Mouse (Mus musculus) limb, embryonic 14.5 days (tissue): ENCODE measurements around the gene Ddc. TPM values are rescaled to one million over a fixed set of nuclear protein-coding genes. Genes with fewer than 3 reads are reported as not detected.
A peak's percentile ranks its signal among the peaks of the same experiment; 100 is the strongest.

ENCODE experiments used
- ATAC-seq: fragments of 200-750 bp; cut with Nextera tagmentation; 2 replicates; pipeline ENCODE4 v1.8.0; 2017; ENCODE audit warnings: low read depth, moderate number of reproducible peaks, moderate TSS enrichment; ENCODE audit not compliant: low FRiP score
- DNase-seq: peaks from one replicate; pipeline ENCODE4 v3.0.0-alpha.2; 2015; ENCODE audit warnings: low spot score
- H3K27ac ChIP-seq: fragments of 300-500 bp; sonication (generic); replicated peaks from 2 replicates; pipeline ENCODE4 v1.5.1; 2014; ENCODE audit warnings: low read depth, mild to moderate bottlenecking, low read length, moderate library complexity, mixed read lengths
- H3K27me3 ChIP-seq: fragments of 300-500 bp; sonication (generic); 2 replicates; pipeline ENCODE4 v1.6.1; 2014; ENCODE audit warnings: low read length, mixed read lengths; ENCODE audit not compliant: control insufficient read depth, insufficient read depth
- H3K36me3 ChIP-seq: fragments of 300-500 bp; sonication (generic); 2 replicates; pipeline ENCODE4 v1.6.1; 2014; ENCODE audit warnings: mild to moderate bottlenecking, low read length, moderate library complexity, mixed read lengths; ENCODE audit not compliant: control insufficient read depth, insufficient read depth
- H3K4me1 ChIP-seq: fragments of 300-500 bp; sonication (generic); 2 replicates; pipeline ENCODE4 v1.6.1; 2014; ENCODE audit warnings: antibody characterized with exemption, low read length, mixed read lengths; ENCODE audit not compliant: control insufficient read depth, insufficient read depth
- H3K4me2 ChIP-seq: fragments of 300-500 bp; sonication (generic); replicated peaks from 2 replicates; pipeline ENCODE4 v1.6.1; 2014; ENCODE audit warnings: low read depth, mild to moderate bottlenecking, low read length, moderate library complexity; ENCODE audit not compliant: severe bottlenecking
- H3K4me3 ChIP-seq: fragments of 300-500 bp; sonication (generic); replicated peaks from 2 replicates; pipeline ENCODE4 v1.5.1; 2014; ENCODE audit warnings: low read length
- H3K9ac ChIP-seq: fragments of 300-500 bp; sonication (generic); 2 replicates; pipeline ENCODE4 v1.6.1; 2014; ENCODE audit warnings: mild to moderate bottlenecking, low read depth, low read length, moderate library complexity; ENCODE audit not compliant: severe bottlenecking
- H3K9me3 ChIP-seq: fragments of 300-500 bp; sonication (generic); 2 replicates; pipeline ENCODE4 v1.6.1; 2016; ENCODE audit warnings: low read length; ENCODE audit not compliant: control insufficient read depth
- POLR2A ChIP-seq: fragments of 200-500 bp; IDR thresholded peaks from 2 replicates; pipeline ENCODE4 v1.8.0; 2012; ENCODE audit warnings: inconsistent platforms, mild to moderate bottlenecking, moderate library complexity, borderline replicate concordance; ENCODE audit not compliant: insufficient read depth, insufficient read length; ENCODE audit errors: extremely low read depth
- WGBS: fragments of 180-500 bp; shearing (Covaris S2); extraction: QIAGEN DNeasy Blood & Tissue Kit; methylation state at CpG from one replicate; pipeline ENCODE4 v1.1.7; 2014; 5-methylcytosine and 5-hydroxymethylcytosine counted together
- polyA plus RNA-seq, 2 experiments: library from polyadenylated mRNA; depleted of rRNA in 1 of 2; stranded (reverse) in 1 of 2; unstranded in 1 of 2; fragments of >200 nt; fragmentation: Nextera tagmentation in 1 of 2; extraction: Ambion mirVana in 1 of 2; gene quantifications; 2 replicates each; pipeline versions ENCODE4 v1.2.1 to v1.2.3; 2012 to 2014

Ddc gene
- polyA plus RNA-seq, 2 experiments, result 12.6 to 20.7 TPM

- WGBS, result 83% methylated on average over 2 of the region's 2 CpGs
- DNase-seq (no peak), ATAC-seq (no peak)
- H3K4me2 ChIP-seq, result no peak overlapping the region
- peaks cover 3% of the 10 kb centered on the region; the same call in 1 of the 2 replicates for H3K4me1 ChIP-seq
- H3K9me3 ChIP-seq, result no peaks in the 10 kb centered on the region
- no peak overlapping the region for H3K9ac ChIP-seq
- H3K36me3 ChIP-seq, result peaks cover 23% of the 10 kb centered on the region
- H3K27ac ChIP-seq, result no peak overlapping the region
- no peaks in the 10 kb centered on the region for H3K27me3 ChIP-seq
- no peak for TF ChIP-seq POLR2A
- H3K4me3 ChIP-seq, result no peak overlapping the region
Observed at GRCm38 (mm10) chr11:11928586-11928985, 30.6 kb upstream of the Ddc start.

DNA sequence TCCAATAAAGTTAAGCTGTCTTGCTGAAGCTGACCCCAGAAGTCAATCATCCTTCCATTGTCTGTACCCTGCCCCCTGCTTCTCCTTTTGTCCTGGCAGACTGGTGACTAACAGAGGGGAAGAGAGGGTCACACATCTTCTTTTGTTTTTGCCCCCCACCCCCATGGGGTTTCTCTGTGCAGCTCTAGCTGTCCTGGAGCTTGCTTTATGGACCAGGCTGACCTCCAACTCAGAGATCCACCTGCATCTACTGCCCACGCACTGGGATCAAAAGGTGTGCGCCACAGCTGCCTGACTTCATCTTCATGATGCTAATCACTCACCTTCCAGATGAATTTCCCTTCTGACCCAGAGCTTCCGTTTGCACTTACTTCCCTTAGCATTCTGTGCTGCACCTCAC lies 26.0 kb upstream of the Ddc start:
- TF ChIP-seq POLR2A, result no peak
- no peak for ATAC-seq
- Histone ChIP-seq H3K27ac (no peak overlapping the region), H3K4me1 (no peaks in the 10 kb centered on the region), H3K27me3 (no peaks in the 10 kb centered on the region), H3K9me3 (no peaks in the 10 kb centered on the region), H3K36me3 (no peaks in the 10 kb centered on the region), H3K9ac (no peak overlapping the region), H3K4me3 (no peak overlapping the region), H3K4me2 (no peak overlapping the region)
- DNase-seq, result no peak
- 66% methylated on average over 3 of the region's 3 CpGs for WGBS

GRCm38 (mm10) chr11:11923345-11923744 lies 25.4 kb upstream of the Ddc start:
- WGBS, result 85% methylated on average over 3 of the region's 3 CpGs
- no peak overlapping the region for H3K9ac ChIP-seq
- H3K4me3 ChIP-seq, result no peak overlapping the region
- ATAC-seq (no peak), DNase-seq (no peak)
- no peak overlapping the region for H3K4me2 ChIP-seq
- H3K9me3 ChIP-seq, result no peaks in the 10 kb centered on the region
- no peak overlapping the region for H3K27ac ChIP-seq
- no peaks in the 10 kb centered on the region for H3K4me1 ChIP-seq
- H3K36me3 ChIP-seq, result no peaks in the 10 kb centered on the region
- no peaks in the 10 kb centered on the region for H3K27me3 ChIP-seq
- no peak for TF ChIP-seq POLR2A

- TF ChIP-seq POLR2A, result no peak
- H3K9ac ChIP-seq, result no peak overlapping the region
- H3K27ac ChIP-seq, result no peak overlapping the region
- no peaks in the 10 kb centered on the region for H3K27me3 ChIP-seq
- H3K4me1 ChIP-seq, result no peaks in the 10 kb centered on the region
- no peaks in the 10 kb centered on the region for H3K36me3 ChIP-seq
- no peaks in the 10 kb centered on the region for H3K9me3 ChIP-seq
- H3K4me3 ChIP-seq, result no peak overlapping the region
- H3K4me2 ChIP-seq, result no peak overlapping the region
- no peak for DNase-seq
- 84% methylated on average over 2 of the region's 2 CpGs for WGBS
- no peak for ATAC-seq
Observed at GRCm38 (mm10) chr11:11922106-11922505, 24.2 kb upstream of the Ddc start.

- H3K4me1 ChIP-seq, result no peaks in the 10 kb centered on the region
- peak; percentile 63 for DNase-seq
- H3K9ac ChIP-seq, result no peak overlapping the region
- H3K27me3 ChIP-seq, result no peaks in the 10 kb centered on the region
- no peak overlapping the region for H3K4me3 ChIP-seq
- 25% methylated on average over 7 of the region's 7 CpGs for WGBS
- 0 out of 2 replicates have a peak, but pooled peaks cover 3% of the 10 kb centered on the region for H3K9me3 ChIP-seq
- H3K27ac ChIP-seq, result peak overlapping the region; percentile 35
- H3K36me3 ChIP-seq, result no peaks in the 10 kb centered on the region
- TF ChIP-seq POLR2A, result no peak
- no peak overlapping the region for H3K4me2 ChIP-seq
- ATAC-seq, result peak; percentile 62
Observed at GRCm38 (mm10) chr11:11907703-11908413, 9.9 kb upstream of the Ddc start.
